Mouse (Mus musculus) liver, adult 2 months (tissue): ENCODE measurements around the gene Eif2b2. TPM values are rescaled to one million over a fixed set of nuclear protein-coding genes. Genes with fewer than 3 reads are reported as not detected.

Experiments used
- DNase-seq: peaks from one replicate; pipeline ENCODE4 v3.0.0-alpha.2; 2011; ENCODE audit warnings: low read depth, low spot score; ENCODE audit errors: extremely low read depth
- H3K27ac ChIP-seq: fragments of 200-500 bp; replicated peaks from 2 replicates; pipeline ENCODE4 v1.5.1; 2012; ENCODE audit warnings: low read depth, mild to moderate bottlenecking, control low read depth, inconsistent platforms, low read length; ENCODE audit not compliant: insufficient read depth
- H3K27me3 ChIP-seq: fragments of 200-500 bp; 2 replicates; pipeline ENCODE4 v1.6.1; 2012; ENCODE audit warnings: mild to moderate bottlenecking, moderate library complexity, low read length, inconsistent platforms; ENCODE audit not compliant: control insufficient read depth, insufficient read depth
- H3K36me3 ChIP-seq: fragments of 200-500 bp; 2 replicates; pipeline ENCODE4 v1.6.1; 2012; ENCODE audit warnings: low read length, inconsistent platforms; ENCODE audit not compliant: control insufficient read depth, insufficient read depth
- H3K4me1 ChIP-seq: fragments of 200-500 bp; 2 replicates; pipeline ENCODE4 v1.6.1; 2011; ENCODE audit warnings: low read length; ENCODE audit not compliant: control insufficient read depth, insufficient read depth
- H3K4me3 ChIP-seq: fragments of 200-500 bp; 2 replicates; pipeline ENCODE4 v1.5.1; 2011; ENCODE audit warnings: low read depth, mild to moderate bottlenecking, control low read depth, low read length, moderate library complexity; ENCODE audit not compliant: insufficient read depth
- H3K79me2 ChIP-seq: fragments of 200-500 bp; 2 replicates; pipeline ENCODE4 v1.6.1; 2012; ENCODE audit warnings: inconsistent platforms, mild to moderate bottlenecking, low read length, moderate library complexity; ENCODE audit not compliant: control insufficient read depth, insufficient read depth
- H3K9ac ChIP-seq: fragments of 200-500 bp; 2 replicates; pipeline ENCODE4 v1.6.1; 2012; ENCODE audit warnings: low read depth, mild to moderate bottlenecking, control low read depth, inconsistent platforms, low read length
- CTCF ChIP-seq: fragments of 200-500 bp; IDR thresholded peaks from 2 replicates; pipeline ENCODE4 v1.5.1; 2011; ENCODE audit warnings: low read depth, low read length, control low read depth
- POLR2A ChIP-seq: fragments of 200-500 bp; IDR thresholded peaks from 2 replicates; pipeline ENCODE4 v1.6.1; 2011; ENCODE audit warnings: low read length, control low read depth; ENCODE audit not compliant: insufficient read depth; ENCODE audit errors: extremely low read depth
- WGBS: fragments of 180-500 bp; shearing (Covaris S2); methylation state at CpG from one replicate; pipeline ENCODE4 v1.1.7; 2018; 5-methylcytosine and 5-hydroxymethylcytosine counted together
- polyA plus RNA-seq: library from polyadenylated mRNA; depleted of rRNA; stranded (reverse); fragments of >200 nt; gene quantifications from 2 replicates; pipeline ENCODE4 v1.2.3, GENCODE M21; 2012
- total RNA-seq: library from RNA; depleted of rRNA; stranded (reverse); fragments of >200 nt; gene quantifications from 2 replicates; pipeline ENCODE4 v1.2.3, GENCODE M21; 2014

Eif2b2 gene
- total and polyA plus RNA-seq, 2 experiments: 23.1 to 54.8 TPM

- H3K36me3 ChIP-seq: peaks cover 5% of the 10 kb centered on the region; the same call in 1 of the 2 replicates
- WGBS: 50% methylated on average over 2 of the region's 2 CpGs
- H3K79me2 ChIP-seq: peaks cover 6% of the 10 kb centered on the region; the same call in 1 of the 2 replicates
Observed at GRCm38 (mm10) chr12:85217733-85218310, 1.5 kb upstream of the Eif2b2 start.

GRCm38 (mm10) chr12:85219905-85220290, 617 bp downstream of the Eif2b2 start:
- peak overlapping the region; percentile 82 for H3K9ac ChIP-seq
- peak overlapping the region; percentile 83 for H3K4me3 ChIP-seq
- no peak overlapping the region; the same call in 1 of the 2 replicates for H3K27ac ChIP-seq
- peaks cover 6% of the 10 kb centered on the region; the same call in 1 of the 2 replicates for H3K79me2 ChIP-seq
- 5% methylated on average over 12 of the region's 12 CpGs for WGBS
- TF ChIP-seq CTCF (0 out of 2 replicates have a peak, but pooled peaks have one; percentile 2), POLR2A (no peak)
- H3K36me3 ChIP-seq: peaks cover 7% of the 10 kb centered on the region; the same call in 1 of the 2 replicates
- peaks cover 5% of the 10 kb centered on the region; the same call in 1 of the 2 replicates for H3K4me1 ChIP-seq
- DNase-seq: no peak
- no peaks in the 10 kb centered on the region for H3K27me3 ChIP-seq

More at GRCm38 (mm10) chr12:85217733-85218310, 1.5 kb upstream of the Eif2b2 start:
- H3K27me3 ChIP-seq: no peaks in the 10 kb centered on the region
- H3K4me1 ChIP-seq: peaks cover 5% of the 10 kb centered on the region; the same call in 1 of the 2 replicates
- H3K9ac ChIP-seq: no peak overlapping the region
- no peak overlapping the region for H3K4me3 ChIP-seq
- TF ChIP-seq POLR2A (no peak), CTCF (no peak)
- no peak overlapping the region for H3K27ac ChIP-seq
- no peak for DNase-seq

GRCm38 (mm10) chr12:85227227-85227626, 7.9 kb downstream of the Eif2b2 start:
- 86% methylated on average over 7 of the region's 7 CpGs for WGBS

GRCm38 (mm10) chr12:85227876-85228599, 8.8 kb downstream of the Eif2b2 start:
- DNase-seq: no peak
- Histone ChIP-seq H3K4me3 (no peak overlapping the region), H3K36me3 (peaks cover 9% of the 10 kb centered on the region; the same call in 1 of the 2 replicates), H3K9ac (no peak overlapping the region), H3K27me3 (no peaks in the 10 kb centered on the region), H3K4me1 (no peaks in the 10 kb centered on the region), H3K79me2 (no peaks in the 10 kb centered on the region), H3K27ac (0 out of 2 replicates have a peak overlapping the region, but pooled peaks have one; percentile 5)
- WGBS: 68% methylated on average over 15 of the region's 15 CpGs
- TF ChIP-seq CTCF (no peak), POLR2A (no peak)

More at GRCm38 (mm10) chr12:85227227-85227626, 7.9 kb downstream of the Eif2b2 start:
- H3K4me3 ChIP-seq: no peak overlapping the region
- H3K79me2 ChIP-seq: no peaks in the 10 kb centered on the region
- H3K4me1 ChIP-seq: no peaks in the 10 kb centered on the region
- peaks cover 14% of the 10 kb centered on the region; the same call in 1 of the 2 replicates for H3K36me3 ChIP-seq
- no peak overlapping the region for H3K9ac ChIP-seq
- H3K27ac ChIP-seq: no peak overlapping the region
- H3K27me3 ChIP-seq: no peaks in the 10 kb centered on the region
- DNase-seq: no peak
- no peak for TF ChIP-seq CTCF
- TF ChIP-seq POLR2A: no peak

GRCm38 (mm10) chr12:85233376-85234358, 14.4 kb downstream of the Eif2b2 start:
- no peak for DNase-seq
- no peaks in the 10 kb centered on the region for H3K4me1 ChIP-seq
- WGBS: 90% methylated on average over 21 of the region's 21 CpGs

More at GRCm38 (mm10) chr12:85233376-85234358, 14.4 kb downstream of the Eif2b2 start:
- Histone ChIP-seq H3K4me3 (no peak overlapping the region), H3K36me3 (peaks cover 9% of the 10 kb centered on the region; the same call in 1 of the 2 replicates), H3K79me2 (no peaks in the 10 kb centered on the region), H3K27me3 (no peaks in the 10 kb centered on the region), H3K27ac (no peak overlapping the region), H3K9ac (no peak overlapping the region)
- TF ChIP-seq POLR2A (no peak), CTCF (no peak)
